Mouse (Mus musculus) regulatory T cell (primary cell): Measurements from ENCODE around the gene Edar.

Source experiments
- in situ Hi-C: fragments of 300-600 bp; cut with MboI, MseI; formaldehyde crosslinking; loops from one replicate; pipeline ENCODE4 v1.15.1; 2025; ENCODE audit warnings: high pct_unique_total_duplicates

Gene Edar

GRCm38 (mm10) chr10:58601946-58602345 lies 73.5 kb downstream of the Edar start:
- in situ Hi-C loops, result no loop called here

DNA sequence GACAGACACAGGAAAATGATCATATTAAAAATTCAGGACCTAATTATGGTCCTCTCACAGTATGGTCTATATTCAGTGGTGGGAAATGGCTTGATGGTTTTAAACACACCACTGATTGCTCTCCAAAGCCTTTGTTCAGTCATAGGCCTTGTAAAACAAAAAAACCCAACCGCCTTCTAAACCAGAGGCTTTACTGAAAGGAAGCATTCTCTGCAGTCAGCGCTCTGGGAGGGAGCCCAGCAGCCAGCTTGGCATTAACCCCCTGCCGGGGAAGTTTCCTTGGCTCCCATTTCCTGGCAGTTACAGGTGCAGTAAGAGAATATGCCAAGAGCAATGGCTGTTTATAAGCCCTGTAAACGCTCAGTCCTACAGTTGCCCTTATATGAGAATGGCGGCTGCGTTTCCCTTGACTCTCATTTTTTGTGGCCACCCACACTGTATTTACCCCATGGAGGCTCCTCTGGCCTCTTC lies 74.0 kb downstream of the Edar start:
- in situ Hi-C loops, result no loop called here

GRCm38 (mm10) chr10:58600983-58601382 lies 74.5 kb downstream of the Edar start:
- in situ Hi-C loops, result no loop called here

GRCm38 (mm10) chr10:58600151-58600550 lies 75.3 kb downstream of the Edar start:
- in situ Hi-C loops, result no loop called here

- in situ Hi-C loops, result no loop called here
Observed at GRCm38 (mm10) chr10:58595821-58596220, 79.6 kb downstream of the Edar start.

DNA sequence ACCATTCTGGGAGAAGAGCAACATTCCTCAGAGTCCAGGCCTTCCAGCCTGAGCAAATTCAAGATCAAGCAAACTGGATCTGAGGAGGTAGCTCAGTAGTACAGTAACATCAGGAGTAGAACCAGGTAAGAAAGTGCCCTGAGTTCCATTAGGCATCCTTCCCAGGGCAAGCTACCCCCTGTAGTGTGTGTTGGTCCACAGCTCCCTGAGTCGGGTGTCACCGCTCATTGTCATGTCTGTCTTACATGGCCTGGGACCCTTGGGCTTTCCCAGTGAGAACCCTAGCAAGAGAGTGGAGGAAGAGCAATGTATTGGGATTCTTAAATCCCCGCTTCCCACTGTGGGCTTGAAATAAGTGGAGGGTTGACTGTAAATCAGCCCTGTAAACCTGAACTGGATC lies 80.3 kb downstream of the Edar start:
- in situ Hi-C loops, result no loop called here

- in situ Hi-C loops, result no loop called here
Observed at GRCm38 (mm10) chr10:58594486-58594885, 81.0 kb downstream of the Edar start.

DNA sequence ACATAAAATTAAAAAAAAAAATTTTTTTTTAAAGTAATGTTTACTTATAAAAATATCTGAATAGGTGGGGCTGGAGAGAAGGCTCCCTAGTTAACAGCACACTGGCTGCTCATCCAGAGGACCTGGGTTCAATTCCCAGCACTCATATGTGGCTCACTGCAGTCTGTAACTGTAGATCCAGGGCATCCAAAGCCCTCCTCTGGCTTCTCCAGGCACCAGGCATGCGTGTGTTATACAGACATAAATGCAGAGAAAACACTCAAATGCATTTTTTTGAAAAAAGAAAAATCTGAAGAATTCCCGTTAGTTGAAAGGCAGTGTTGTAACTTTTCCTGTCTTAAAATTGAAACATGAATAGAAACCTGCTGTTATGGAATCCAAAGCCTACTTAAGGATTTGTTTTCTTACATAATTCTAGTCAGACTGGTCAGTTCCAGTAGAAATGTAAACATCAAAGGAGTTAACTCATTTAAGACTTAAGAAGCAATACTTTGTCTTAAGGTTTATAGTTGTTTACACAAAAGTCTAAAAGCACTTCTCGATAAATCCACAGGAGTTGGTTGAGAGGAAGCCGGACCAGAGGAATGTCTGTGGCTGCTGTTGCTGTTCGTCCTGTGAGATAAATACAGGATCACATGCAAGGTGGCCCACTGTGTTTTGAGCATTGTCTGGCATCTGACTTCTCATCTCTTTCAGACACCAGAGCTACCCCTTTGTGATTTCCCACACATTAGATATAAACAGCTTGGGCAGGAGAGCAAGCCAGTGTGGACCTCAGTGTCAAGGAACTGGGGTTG lies 89.8 kb downstream of the Edar start:
- in situ Hi-C loops, result no loop called here

GRCm38 (mm10) chr10:58560521-58560920 lies 114.9 kb downstream of the Edar start:
- in situ Hi-C loops, result no loop called here

GRCm38 (mm10) chr10:58559901-58560300 lies 115.6 kb downstream of the Edar start:
- in situ Hi-C loops, result no loop called here

- in situ Hi-C loops, result no loop called here
Observed at GRCm38 (mm10) chr10:58559098-58559497, 116.4 kb downstream of the Edar start.

GRCm38 (mm10) chr10:58554693-58555387 lies 120.6 kb downstream of the Edar start:
- in situ Hi-C loops, result no loop called here
